Mouse (Mus musculus) adrenal gland, postnatal 4 days (tissue): ENCODE results near the gene Ntf3. TPM values are rescaled to one million over a fixed set of nuclear protein-coding genes. Genes with fewer than 3 reads are reported as not detected.

ENCODE experiments used
- DNase-seq, 2 experiments: peaks; one replicate each; pipeline ENCODE4 v3.0.0; 2021 to 2022; ENCODE audit warnings: low spot score in 2 of 2, mixed read lengths in 2 of 2
- long read RNA-seq, 2 experiments: library from polyadenylated mRNA; stranded (forward); transcript quantifications; one replicate each; pipeline ENCODE4 v2.0.0; 2021
- total RNA-seq, 2 experiments: library from RNA; stranded (reverse); gene quantifications; 2 replicates each; pipeline ENCODE4 v1.2.3; 2021

Ntf3 gene
- total RNA-seq, result 1 to 10 TPM in 1 of 2 experiments, under 1 TPM in 1; 0.85 to 1.5 TPM
- long read RNA-seq, experiment 1, partial matches to known transcripts, result 0 of 2 reads
- long read RNA-seq, experiment 1, other reads (novel, unspliced or antisense), result 2 of 2 reads
- long read RNA-seq, experiment 2, partial matches to known transcripts, result 0 of 1 reads
- long read RNA-seq, experiment 2, other reads (novel, unspliced or antisense), result 1 of 1 reads

DNA sequence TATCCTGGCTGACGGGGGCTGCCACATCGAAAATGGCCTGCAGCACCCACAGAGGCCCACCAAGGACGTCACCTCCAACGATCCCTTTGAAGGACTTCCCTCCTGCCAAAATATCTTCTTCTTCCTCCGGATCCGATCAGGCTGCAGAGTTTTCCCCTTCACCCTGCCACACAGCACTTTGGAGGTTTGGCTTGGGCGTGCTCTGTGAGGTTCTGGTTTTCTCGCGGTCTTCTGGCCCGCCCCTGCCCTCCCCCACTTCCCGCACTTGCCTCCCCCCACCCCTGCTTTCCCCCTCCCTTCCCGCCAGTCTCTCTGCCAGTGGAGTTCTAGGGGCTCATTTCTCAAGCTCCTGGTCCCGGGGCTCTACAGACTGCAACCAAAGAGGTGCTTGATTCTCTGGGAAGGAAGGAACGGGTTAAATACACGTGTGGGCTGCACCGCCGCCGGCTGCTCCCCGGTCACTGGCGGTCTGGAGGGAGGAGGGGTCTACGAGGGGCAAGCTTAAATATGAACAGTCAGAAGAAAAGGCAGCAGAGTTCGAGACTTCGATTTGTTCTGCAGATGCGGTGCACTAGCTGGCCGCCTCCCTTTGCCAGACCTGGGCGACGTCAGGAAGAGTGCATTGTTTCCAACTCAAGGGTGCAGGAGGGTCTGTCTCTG, at the start of gene Ntf3:
Gene Ntf3 (minus strand): TSS at position 363 of the 660 bp plus-strand sequence.
- no peak for DNase-seq

GRCm38 (mm10) chr6:126213330-126213729, 46.6 kb upstream of the Ntf3 start:
- no peak for DNase-seq

DNA sequence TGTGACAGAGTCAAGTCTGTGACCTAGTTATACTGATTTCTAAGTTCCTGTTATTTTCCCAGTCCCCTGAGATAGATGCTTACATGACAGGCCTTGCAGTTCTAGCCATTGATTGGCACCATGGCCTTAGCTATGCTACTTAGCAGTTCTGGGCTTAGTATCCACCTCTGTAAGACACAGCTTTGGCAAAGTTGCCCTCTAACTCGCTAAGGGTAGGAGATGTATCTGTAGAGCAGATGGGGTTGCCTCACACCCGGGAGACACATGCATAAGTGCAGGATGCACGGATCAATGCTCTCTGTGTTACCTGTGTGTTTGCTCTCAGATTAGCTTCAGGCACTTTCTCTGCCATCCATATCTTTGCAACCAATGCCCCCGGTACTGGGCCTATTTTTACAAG, 36.7 kb upstream of the Ntf3 start:
- DNase-seq, result no peak

DNA sequence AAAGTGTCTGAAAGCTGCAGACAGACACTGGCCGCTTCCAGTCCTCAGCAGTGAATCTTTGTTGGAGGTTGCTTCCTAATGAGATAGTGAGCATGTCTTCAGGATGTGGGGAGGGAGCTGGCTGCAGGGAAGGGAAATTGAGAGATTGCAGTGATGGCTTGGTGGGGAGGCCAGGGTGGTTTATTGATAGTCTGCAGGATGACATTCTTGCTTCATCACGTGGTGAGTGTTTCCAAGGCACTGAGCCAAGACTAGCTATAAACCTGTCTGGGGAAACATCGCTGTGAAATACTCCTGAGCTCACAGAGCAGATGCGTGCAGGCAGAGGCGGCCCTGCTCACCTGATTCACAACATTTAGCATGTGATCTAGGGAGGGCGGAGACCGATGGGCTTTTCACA, 36.2 kb upstream of the Ntf3 start:
- no peak for DNase-seq

DNA sequence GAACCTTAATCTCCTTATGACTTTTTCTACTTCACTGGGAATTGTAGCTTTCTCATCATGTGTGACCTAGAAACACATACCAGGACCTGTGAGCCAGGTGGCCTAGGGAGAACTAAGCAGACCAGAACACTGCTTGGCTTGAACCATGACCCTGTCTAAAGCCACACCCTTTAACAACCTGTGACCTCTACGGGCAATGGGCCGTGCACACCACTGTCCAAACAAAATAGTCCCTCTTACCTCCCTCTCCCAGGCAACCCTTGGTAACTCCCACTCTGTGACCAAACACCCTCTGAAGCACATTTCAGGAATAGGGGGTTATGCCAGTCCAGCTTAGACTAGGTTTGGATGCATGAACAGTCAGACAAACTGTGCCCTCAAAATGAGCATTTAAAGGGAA, 35.0 kb upstream of the Ntf3 start:
- no peak for DNase-seq

GRCm38 (mm10) chr6:126199916-126200315, 33.2 kb upstream of the Ntf3 start:
- DNase-seq, result no peak

- DNase-seq, result no peak
These were observed 28.1 kb upstream of the Ntf3 start for GRCm38 (mm10) chr6:126194760-126195159.

DNA sequence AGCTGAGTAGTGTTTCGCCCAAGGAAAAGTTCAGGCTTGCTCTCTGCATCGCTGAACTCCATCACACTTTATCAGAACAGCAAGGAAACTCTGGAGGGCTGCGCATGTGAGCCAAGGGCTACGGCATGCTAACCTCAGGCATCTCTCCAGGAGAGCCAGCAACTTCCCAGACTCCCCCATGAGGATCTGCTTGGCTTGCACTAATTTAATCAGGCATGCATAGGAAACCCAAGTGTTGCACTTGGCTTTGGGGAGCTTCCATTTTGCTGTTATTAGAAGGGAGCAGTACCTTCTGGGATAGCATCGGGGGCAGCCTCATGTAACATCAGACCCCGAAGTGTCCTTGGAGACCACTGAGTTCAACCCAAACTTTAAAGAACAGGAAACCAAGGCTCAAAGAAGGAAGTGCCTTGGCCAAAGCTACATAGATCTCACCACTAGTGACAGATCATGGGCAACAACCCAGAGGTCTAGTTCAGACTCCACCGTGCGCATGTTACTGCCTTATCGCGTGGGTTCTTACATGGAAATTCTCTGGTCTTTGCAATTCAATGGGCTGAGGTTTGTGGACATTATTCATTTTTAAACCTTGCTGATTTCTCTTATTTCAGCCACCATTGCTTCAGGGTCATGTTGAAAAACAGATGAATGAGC, 23.6 kb upstream of the Ntf3 start:
- DNase-seq, result no peak

DNA sequence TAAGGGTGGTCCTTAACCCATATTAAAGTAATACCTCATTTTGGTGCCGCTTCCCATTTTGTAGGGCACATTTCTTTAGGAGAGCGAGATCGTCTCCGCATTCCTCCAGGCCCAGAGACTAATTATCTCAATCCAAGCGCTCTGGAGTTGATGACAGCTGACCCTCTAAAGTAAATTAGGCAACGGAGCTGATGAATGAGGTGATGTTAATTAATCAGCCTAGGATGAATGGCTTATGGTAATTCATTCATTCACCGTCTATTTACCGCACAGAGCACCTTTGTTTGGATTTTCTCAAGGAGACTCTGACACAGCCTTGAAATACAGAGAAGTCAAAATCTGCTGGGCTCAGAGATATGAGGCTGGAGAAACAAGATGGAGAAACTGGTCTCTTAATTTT, 20.7 kb upstream of the Ntf3 start:
- DNase-seq, result no peak

- no peak for DNase-seq
These were observed 19.4 kb upstream of the Ntf3 start for GRCm38 (mm10) chr6:126186116-126186515.

DNA sequence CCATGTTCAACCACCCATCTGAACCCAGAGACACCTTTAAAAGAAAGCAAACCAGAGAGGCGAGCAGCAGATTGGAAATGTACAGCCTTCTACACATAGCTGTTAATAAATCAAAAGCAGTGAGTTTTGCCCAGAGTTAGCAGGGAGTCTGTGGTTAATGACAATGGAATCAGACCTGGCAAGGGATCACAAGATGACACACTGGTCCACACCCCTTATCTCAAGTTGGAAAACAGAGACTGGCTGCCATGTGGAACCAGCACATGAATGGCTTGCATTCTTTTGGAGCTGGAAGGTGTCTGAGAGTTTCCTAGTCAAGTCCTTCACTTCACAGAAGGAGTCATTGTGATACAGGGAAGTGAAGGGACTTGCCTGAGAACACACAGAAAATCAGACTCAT, 5.4 kb upstream of the Ntf3 start:
- DNase-seq, result no peak

- no peak for DNase-seq
These were observed 4.1 kb upstream of the Ntf3 start for GRCm38 (mm10) chr6:126170772-126171171.

GRCm38 (mm10) chr6:126167731-126168130, 1.0 kb upstream of the Ntf3 start:
- no peak for DNase-seq

GRCm38 (mm10) chr6:126167208-126167590, 489 bp upstream of the Ntf3 start:
- no peak for DNase-seq

DNA sequence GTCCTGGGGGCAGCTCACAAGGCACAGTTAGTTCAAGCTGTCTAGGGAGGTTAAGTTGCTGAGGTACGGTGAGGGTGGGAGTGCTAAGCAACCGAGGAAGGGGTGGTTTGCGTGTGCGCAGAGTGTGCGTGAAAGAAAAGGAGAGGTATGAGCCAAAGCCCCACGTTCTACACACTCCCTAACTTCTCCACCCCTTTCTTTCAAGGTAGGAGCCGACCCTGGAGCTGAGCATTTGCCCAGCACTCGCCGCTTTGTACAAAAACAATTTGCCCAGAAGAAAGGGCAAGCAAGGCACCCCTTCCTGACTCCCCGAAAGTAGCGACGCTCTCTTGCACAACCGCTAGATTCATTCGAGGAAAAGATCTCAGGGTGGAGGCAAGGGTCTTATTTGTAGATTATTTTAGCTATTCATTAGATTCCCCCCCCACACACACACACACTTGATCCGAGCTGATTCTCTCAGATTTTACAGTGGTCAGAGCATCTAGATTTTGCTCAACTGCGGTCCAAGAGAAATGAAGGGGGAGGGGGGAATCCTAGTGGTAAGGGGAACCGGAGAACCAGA, 1.0 kb downstream of the Ntf3 start:
- no peak for DNase-seq

DNA sequence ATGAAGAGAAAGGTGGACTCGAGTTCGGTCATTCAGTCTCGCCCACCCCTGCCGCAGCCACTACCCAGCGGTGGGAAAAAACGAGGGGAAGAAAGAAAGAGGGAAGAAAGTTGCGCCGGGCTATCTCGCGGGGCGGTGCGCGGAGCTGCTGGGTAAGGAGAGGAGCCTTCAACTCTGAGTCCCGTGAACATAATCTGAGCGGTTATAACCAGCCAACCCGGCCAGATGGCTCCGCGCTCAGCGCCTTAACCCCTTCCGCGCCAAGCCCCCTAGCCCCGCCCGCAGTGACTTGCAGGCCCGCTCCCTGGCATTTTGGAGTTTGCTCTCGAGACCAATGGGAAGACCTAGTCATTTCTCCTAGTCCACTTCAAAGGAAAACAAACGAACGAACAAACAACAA, 1.9 kb downstream of the Ntf3 start:
- DNase-seq, result no peak

- no peak for DNase-seq
These were observed 2.6 kb downstream of the Ntf3 start for GRCm38 (mm10) chr6:126163861-126164755.

DNA sequence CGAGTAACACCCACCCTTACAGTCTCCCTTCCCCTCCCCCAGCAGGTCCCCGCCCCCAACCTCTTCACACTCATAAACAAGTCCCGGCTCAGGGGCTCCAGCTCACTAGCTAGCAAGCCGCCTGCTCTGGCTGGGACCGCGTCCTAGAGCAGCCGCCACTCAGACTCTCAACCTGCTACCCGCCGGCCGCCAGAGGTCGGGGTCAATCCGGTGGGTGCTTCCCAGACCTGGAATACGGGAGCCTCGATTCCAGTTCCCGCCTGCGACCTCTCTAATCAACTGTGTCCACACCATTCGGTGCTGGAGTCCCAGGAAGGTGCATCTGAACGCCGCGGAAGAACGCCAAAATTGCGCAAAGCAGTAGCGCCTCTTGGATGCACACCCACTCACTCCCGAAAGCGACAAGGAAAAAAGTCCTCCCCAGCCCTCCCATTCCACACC, 3.5 kb downstream of the Ntf3 start:
- no peak for DNase-seq

GRCm38 (mm10) chr6:126162351-126162758, 4.4 kb downstream of the Ntf3 start:
- DNase-seq, result no peak

GRCm38 (mm10) chr6:126161571-126162340, 5.0 kb downstream of the Ntf3 start:
- no peak for DNase-seq

DNA sequence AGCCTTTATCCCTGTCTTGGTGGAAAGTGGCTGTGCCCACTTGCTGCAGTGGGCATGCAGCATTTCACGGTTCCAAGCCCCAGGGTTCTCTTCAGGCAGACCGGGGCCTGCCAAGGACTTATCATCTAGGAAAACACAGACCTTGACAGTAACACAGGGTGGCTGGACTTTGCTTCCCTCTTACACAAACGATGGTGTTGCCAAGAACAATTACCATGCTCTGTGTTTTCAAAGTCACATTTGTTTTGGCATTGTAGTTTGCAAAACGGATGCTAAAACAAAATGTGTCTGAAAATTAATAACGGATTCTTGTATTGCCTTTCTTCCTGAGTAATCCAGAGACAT, 6.7 kb downstream of the Ntf3 start:
- no peak for DNase-seq
